Mouse (Mus musculus) brain, embryonic 14.5 days (tissue): ENCODE data around the gene Tcf7l2.

Source experiments
- CTCF ChIP-seq: fragments of 200-500 bp; IDR thresholded peaks from 2 replicates; pipeline ENCODE4 v1.5.1; 2012; ENCODE audit warnings: inconsistent platforms, mild to moderate bottlenecking, moderate library complexity, borderline replicate concordance; ENCODE audit not compliant: insufficient read depth, insufficient read length; ENCODE audit errors: extremely low read depth
- POLR2A ChIP-seq: fragments of 200-500 bp; IDR thresholded peaks from 2 replicates; pipeline ENCODE4 v1.6.1; 2012; ENCODE audit warnings: mild to moderate bottlenecking, inconsistent platforms, borderline replicate concordance; ENCODE audit not compliant: poor library complexity, insufficient read depth, insufficient read length, severe bottlenecking; ENCODE audit errors: extremely low read depth

- TF ChIP-seq CTCF, result no peak
- TF ChIP-seq POLR2A, result no peak
These were observed 5.6 kb upstream of the Tcf7l2 start for GRCm38 (mm10) chr19:55736016-55736415.
